Mouse (Mus musculus): ENCODE measurements around the gene Hsd17b11.
A peak's percentile ranks its signal among the peaks of the same experiment; 100 is the strongest.

DNA sequence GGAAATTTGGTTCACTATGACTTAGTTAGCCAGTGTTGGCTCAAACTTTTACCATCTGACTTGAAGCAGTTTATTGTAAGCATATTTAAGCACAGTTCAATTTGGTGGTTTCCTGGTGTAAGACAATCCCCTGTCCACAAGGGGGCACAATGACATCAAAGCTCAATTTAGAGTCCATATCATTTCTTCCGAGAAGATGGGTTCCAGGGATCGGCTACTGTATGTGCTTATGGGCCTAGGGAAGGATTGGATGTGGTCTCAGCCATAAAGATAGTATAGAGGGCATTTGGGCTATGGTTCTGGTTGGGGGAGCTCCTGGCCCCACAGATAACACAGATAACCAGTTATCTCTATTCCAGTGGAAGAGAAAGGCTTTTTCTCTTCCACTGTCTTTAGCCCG lies 26.5 kb downstream of the Hsd17b11 start:
- no peak for TF ChIP-seq POLR2A (IDR thresholded peaks at IDR 0.05; ENCODE audit: extremely low read depth, insufficient read depth, low read length)
- peak; percentile 37; the same call in 1 of the 2 replicates for TF ChIP-seq CTCF (IDR thresholded peaks at IDR 0.05; ENCODE audit: extremely low read depth, insufficient read depth, low read length)
